In the genomic region with DNA sequence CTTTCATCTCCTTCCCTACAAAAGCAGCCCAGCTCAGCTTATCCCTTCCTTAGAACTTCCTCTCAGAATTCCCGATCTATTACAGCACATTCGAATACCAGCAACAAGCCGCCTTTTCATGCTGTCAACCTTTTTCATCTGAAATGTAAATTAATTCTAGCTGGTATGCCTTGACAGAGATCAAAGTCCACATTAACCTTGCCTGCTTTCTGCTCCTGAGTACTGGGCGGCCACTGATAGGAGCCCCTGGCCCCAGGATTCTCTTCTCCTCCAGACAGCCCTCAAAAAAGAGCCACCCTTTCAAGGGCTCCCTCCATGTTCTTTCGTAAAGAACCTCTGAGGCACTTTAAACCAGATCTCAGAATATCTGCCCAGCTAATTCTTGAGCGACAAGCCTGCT, we compare ENCODE assay signal across 20 mouse cellular contexts.
DNase-seq lines count a peak whose midpoint lies in the region; ATAC-seq and TF ChIP-seq lines count a peak whose summit lies in the region.
"Had no signal": no experiment of that assay in that cellular context is flagged by ENCODE, and none has a peak within 500 bp of the region (broad histone marks: within the 10 kb centered on the region; RNA-seq: fewer than 3 reads in every experiment).

No protein-coding gene starts in this region.

- no peaks in the 10 kb centered on the region for H3K9me3 ChIP-seq in heart, embryonic 11.5 days (replicated peaks; ENCODE audit: control insufficient read depth, low read length)
- H3K9me3 ChIP-seq in forebrain, embryonic 15.5 days = no peaks in the 10 kb centered on the region
- H3K9me3 ChIP-seq in midbrain, embryonic 15.5 days = no peaks in the 10 kb centered on the region
- H3K9me3 ChIP-seq: embryonic facial prominence, embryonic 15.5 days; limb, embryonic 13.5 days; liver, embryonic 13.5 days; midbrain, embryonic 12.5 days had no signal

- no peak for DNase-seq in heart, adult 2 months
- DNase-seq in brain, embryonic 14.5 days (ENCODE audit: low read depth) = peak; percentile 60
- no peak for DNase-seq in Muller cell, postnatal 12 days (ENCODE audit: inconsistent ontology term)
- DNase-seq in adrenal gland, adult (ENCODE audit: inconsistent age in 2 of 2, low spot score in 1 of 2) = no peak
- DNase-seq: adrenal gland, adult 8-10 months; cerebellum, adult 9-10 months; kidney, adult 2 months; kidney, postnatal 10 days; liver, embryonic 13.5 days; lung, embryonic 14.5 days; right cerebral cortex, postnatal 14 days; thymus, postnatal 14 days had no signal

- peak overlapping the region; percentile 42 for H3K4me2 ChIP-seq in heart, embryonic 11.5 days
- no peak overlapping the region for H3K4me2 ChIP-seq in forebrain, embryonic 15.5 days (replicated peaks)
- 0 out of 2 replicates have a peak overlapping the region, but pooled peaks have one; percentile 4 for H3K4me2 ChIP-seq in midbrain, embryonic 15.5 days
- H3K4me2 ChIP-seq: embryonic facial prominence, embryonic 15.5 days; limb, embryonic 13.5 days; liver, embryonic 13.5 days; lung, embryonic 14.5 days had no signal

- no peak for TF ChIP-seq EP300 in heart, adult 2 months (IDR thresholded peaks at IDR 0.05; ENCODE audit: insufficient read depth, low read depth, low read length)

- no peak overlapping the region for H3K4me3 ChIP-seq in heart, embryonic 11.5 days (ENCODE audit: low read depth, low read length)
- no peak overlapping the region for H3K4me3 ChIP-seq in heart, adult 2 months
- H3K4me3 ChIP-seq in forebrain, embryonic 15.5 days = no peak overlapping the region
- no peak overlapping the region for H3K4me3 ChIP-seq in midbrain, embryonic 15.5 days
- H3K4me3 ChIP-seq: embryonic facial prominence, embryonic 15.5 days; limb, embryonic 13.5 days; liver, embryonic 13.5 days; midbrain, embryonic 12.5 days had no signal

- no peak for TF ChIP-seq POLR2A in heart, adult 2 months (IDR thresholded peaks at IDR 0.05; ENCODE audit: insufficient read depth, low read depth, low read length)
- TF ChIP-seq POLR2A in brain, embryonic 14.5 days (IDR thresholded peaks at IDR 0.05; ENCODE audit: borderline replicate concordance, extremely low read depth, insufficient read depth, insufficient read length, poor library complexity, severe bottlenecking) = no peak

- ATAC-seq in heart, embryonic 11.5 days (replicated peaks; ENCODE audit: insufficient number of reproducible peaks, low FRiP score, low TSS enrichment) = no peak
- ATAC-seq in forebrain, embryonic 15.5 days (replicated peaks) = no peak
- ATAC-seq in midbrain, embryonic 15.5 days (replicated peaks) = no peak
- ATAC-seq: inflammation-experienced regulatory T-cells, adult 6 months had no signal

- H3K36me3 ChIP-seq in heart, embryonic 11.5 days (ENCODE audit: control insufficient read depth, insufficient read depth, low read length) = no peaks in the 10 kb centered on the region
- no peaks in the 10 kb centered on the region for H3K36me3 ChIP-seq in heart, adult 2 months (ENCODE audit: control insufficient read depth, insufficient read depth, low read length)
- H3K36me3 ChIP-seq in forebrain, embryonic 15.5 days = no peaks in the 10 kb centered on the region
- no peaks in the 10 kb centered on the region for H3K36me3 ChIP-seq in midbrain, embryonic 15.5 days (replicated peaks)
- H3K36me3 ChIP-seq: embryonic facial prominence, embryonic 15.5 days; limb, embryonic 13.5 days; liver, embryonic 13.5 days; midbrain, embryonic 12.5 days had no signal

- H3K27ac ChIP-seq in heart, embryonic 11.5 days (ENCODE audit: low read depth, low read length) = 0 out of 2 replicates have a peak overlapping the region, but pooled peaks have one; percentile 12
- no peak overlapping the region for H3K27ac ChIP-seq in heart, adult 2 months
- H3K27ac ChIP-seq in forebrain, embryonic 15.5 days (replicated peaks) = peak overlapping the region; percentile 39; the same call in 1 of the 2 replicates
- peak overlapping the region; percentile 72 for H3K27ac ChIP-seq in midbrain, embryonic 15.5 days
- H3K27ac ChIP-seq: embryonic facial prominence, embryonic 15.5 days; limb, embryonic 13.5 days; liver, embryonic 13.5 days; macrophage; midbrain, embryonic 12.5 days had no signal

- no peaks in the 10 kb centered on the region for H3K79me2 ChIP-seq in heart, adult 2 months (replicated peaks; ENCODE audit: control insufficient read depth, insufficient read depth, low read length)

- H3K4me1 ChIP-seq in heart, embryonic 11.5 days (ENCODE audit: control insufficient read depth, insufficient read depth, low read length) = peaks cover 27% of the 10 kb centered on the region
- no peaks in the 10 kb centered on the region for H3K4me1 ChIP-seq in heart, adult 2 months (ENCODE audit: control insufficient read depth, insufficient read depth, low read length)
- H3K4me1 ChIP-seq in forebrain, embryonic 15.5 days = peaks cover 24% of the 10 kb centered on the region
- peaks cover 16% of the 10 kb centered on the region for H3K4me1 ChIP-seq in midbrain, embryonic 15.5 days
- H3K4me1 ChIP-seq: embryonic facial prominence, embryonic 15.5 days; limb, embryonic 13.5 days; liver, embryonic 13.5 days had no signal

- no peak for TF ChIP-seq CTCF in heart, adult 2 months (IDR thresholded peaks at IDR 0.05)
- no peak for TF ChIP-seq CTCF in brain, embryonic 14.5 days (IDR thresholded peaks at IDR 0.05; ENCODE audit: borderline replicate concordance, extremely low read depth, insufficient read depth, insufficient read length)

- no peaks in the 10 kb centered on the region for H3K27me3 ChIP-seq in heart, embryonic 11.5 days (ENCODE audit: control insufficient read depth, insufficient read depth, low read length)
- no peaks in the 10 kb centered on the region for H3K27me3 ChIP-seq in heart, adult 2 months (ENCODE audit: control insufficient read depth, insufficient read depth, low read length)
- no peaks in the 10 kb centered on the region for H3K27me3 ChIP-seq in forebrain, embryonic 15.5 days
- no peaks in the 10 kb centered on the region for H3K27me3 ChIP-seq in midbrain, embryonic 15.5 days (replicated peaks)
- H3K27me3 ChIP-seq: embryonic facial prominence, embryonic 15.5 days; liver, embryonic 13.5 days had no signal

- no peak overlapping the region for H3K9ac ChIP-seq in heart, embryonic 11.5 days (ENCODE audit: low read depth, low read length)
- no peak overlapping the region for H3K9ac ChIP-seq in heart, adult 2 months (ENCODE audit: low read depth, low read length)
- no peak overlapping the region for H3K9ac ChIP-seq in forebrain, embryonic 15.5 days (replicated peaks)
- H3K9ac ChIP-seq in midbrain, embryonic 15.5 days = no peak overlapping the region
- H3K9ac ChIP-seq: embryonic facial prominence, embryonic 15.5 days; limb, embryonic 13.5 days; liver, embryonic 13.5 days; lung, embryonic 14.5 days; midbrain, embryonic 12.5 days had no signal

- intact Hi-C loops in heart, adult 2 months (cut with DNase I) = no loop called here

- WGBS in heart, embryonic 11.5 days (ENCODE audit: insufficient replicate concordance) = 13% methylated on average over 6 of the region's 6 CpGs
- WGBS in heart, adult 2 months = 53% methylated on average over 6 of the region's 6 CpGs
- WGBS in forebrain, embryonic 15.5 days = 7% methylated on average over 6 of the region's 6 CpGs
- 8% methylated on average over 6 of the region's 6 CpGs for WGBS in midbrain, embryonic 15.5 days
